ENCODE assay signal across 11 mouse cellular contexts in the genomic region with DNA sequence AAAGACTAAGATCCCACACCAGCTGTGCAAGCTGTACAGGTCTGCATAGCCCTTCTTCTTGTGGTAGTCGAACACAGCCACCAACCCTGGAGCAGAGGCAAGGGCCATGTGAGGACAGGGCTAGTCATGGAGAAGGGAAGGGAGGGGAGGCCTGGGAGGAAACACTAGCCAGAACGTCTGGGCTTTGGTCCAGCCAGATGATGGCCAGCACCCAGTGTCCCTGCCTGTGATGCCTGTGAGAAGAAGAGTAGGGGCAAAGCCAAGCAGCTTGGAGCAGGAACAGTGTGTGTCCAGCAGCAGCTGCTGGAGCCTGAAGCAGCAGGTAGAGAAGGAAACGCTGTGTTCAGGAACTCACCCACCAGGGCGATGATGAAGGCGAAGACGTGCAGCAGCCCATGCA. TPM values are rescaled to one million over a fixed set of nuclear protein-coding genes. Genes with fewer than 3 reads are reported as not detected.
DNase-seq lines count a peak whose midpoint lies in the region; ATAC-seq and TF ChIP-seq lines count a peak whose summit lies in the region.
"Had no signal": no experiment of that assay in that cellular context is flagged by ENCODE, and none has a peak within 500 bp of the region (broad histone marks: within the 10 kb centered on the region; RNA-seq: fewer than 3 reads in every experiment).

No protein-coding gene starts in this region.

- 0 out of 2 replicates have a peak overlapping the region, but pooled peaks have one; percentile 15 for H3K9ac ChIP-seq in embryonic facial prominence, embryonic 15.5 days
- H3K9ac ChIP-seq in forebrain, embryonic 14.5 days (ENCODE audit: low read length): no peak overlapping the region
- no peak overlapping the region for H3K9ac ChIP-seq in midbrain, embryonic 14.5 days (replicated peaks; ENCODE audit: low read length)
- H3K9ac ChIP-seq: neural tube, embryonic 12.5 days had no signal

- no peak overlapping the region for H3K4me3 ChIP-seq in embryonic facial prominence, embryonic 15.5 days (replicated peaks)
- no peak overlapping the region for H3K4me3 ChIP-seq in embryonic facial prominence, embryonic 10.5 days
- no peak overlapping the region for H3K4me3 ChIP-seq in testis, adult 2 months (ENCODE audit: control insufficient read depth, low read depth, low read length)
- H3K4me3 ChIP-seq in forebrain, embryonic 14.5 days (ENCODE audit: low read depth, low read length): no peak overlapping the region
- H3K4me3 ChIP-seq in midbrain, embryonic 14.5 days (replicated peaks; ENCODE audit: low read depth, low read length): no peak overlapping the region
- H3K4me3 ChIP-seq: neural tube, embryonic 12.5 days had no signal

- intact Hi-C loops in heart, postnatal 14 days (cut with DNase I): no loop called here

- 84% methylated on average over 6 of the region's 6 CpGs for WGBS in embryonic facial prominence, embryonic 15.5 days
- 90% methylated on average over 6 of the region's 6 CpGs for WGBS in embryonic facial prominence, embryonic 10.5 days
- 88% methylated on average over 6 of the region's 6 CpGs for WGBS in forebrain, embryonic 14.5 days
- 91% methylated on average over 6 of the region's 6 CpGs for WGBS in midbrain, embryonic 14.5 days

- H3K36me3 ChIP-seq in embryonic facial prominence, embryonic 15.5 days: no peaks in the 10 kb centered on the region
- no peaks in the 10 kb centered on the region for H3K36me3 ChIP-seq in embryonic facial prominence, embryonic 10.5 days (replicated peaks)
- no peaks in the 10 kb centered on the region for H3K36me3 ChIP-seq in testis, adult 2 months (ENCODE audit: control insufficient read depth, insufficient read depth, low read length)
- 0 out of 2 replicates have a peak, but pooled peaks cover 3% of the 10 kb centered on the region for H3K36me3 ChIP-seq in forebrain, embryonic 14.5 days (ENCODE audit: control insufficient read depth, insufficient read depth, low read length)
- peaks cover 7% of the 10 kb centered on the region; the same call in 1 of the 2 replicates for H3K36me3 ChIP-seq in midbrain, embryonic 14.5 days (ENCODE audit: control insufficient read depth, insufficient read depth, low read length)
- H3K36me3 ChIP-seq: neural tube, embryonic 12.5 days had no signal

- no peak for TF ChIP-seq CTCF in testis, adult 2 months (IDR thresholded peaks at IDR 0.05; ENCODE audit: control insufficient read depth, insufficient read depth, insufficient replicate concordance, low read depth, low read length)

- no peak for DNase-seq in embryonic facial prominence, embryonic 10.5 days (ENCODE audit: low spot score)
- DNase-seq in right cerebral cortex, adult 18-20 months: peak; percentile 53
- no peak for DNase-seq in right cerebral cortex, postnatal 25 days
- peak; percentile 86 to 87 for DNase-seq in heart, postnatal 14 days
- no peak for DNase-seq in forebrain, embryonic 14.5 days (ENCODE audit: low spot score)
- DNase-seq in midbrain, embryonic 14.5 days: no peak

- no peak for ATAC-seq in embryonic facial prominence, embryonic 15.5 days (ENCODE audit: insufficient number of reproducible peaks, low FRiP score, low TSS enrichment, low read depth)
- no peak for ATAC-seq in forebrain, embryonic 14.5 days
- ATAC-seq in midbrain, embryonic 14.5 days (ENCODE audit: low FRiP score, low TSS enrichment): no peak

- H3K27me3 ChIP-seq in embryonic facial prominence, embryonic 15.5 days: no peaks in the 10 kb centered on the region
- H3K27me3 ChIP-seq in embryonic facial prominence, embryonic 10.5 days (replicated peaks; ENCODE audit: low read depth, poor library complexity, severe bottlenecking): peaks cover 25% of the 10 kb centered on the region
- H3K27me3 ChIP-seq in testis, adult 2 months (ENCODE audit: control insufficient read depth, insufficient read depth, low read length): no peaks in the 10 kb centered on the region
- H3K27me3 ChIP-seq in forebrain, embryonic 14.5 days (replicated peaks; ENCODE audit: control insufficient read depth, insufficient read depth, low read length): no peaks in the 10 kb centered on the region
- no peaks in the 10 kb centered on the region for H3K27me3 ChIP-seq in midbrain, embryonic 14.5 days (ENCODE audit: control insufficient read depth, insufficient read depth, low read length)

- no peak overlapping the region for H3K4me2 ChIP-seq in embryonic facial prominence, embryonic 15.5 days (replicated peaks)
- no peak overlapping the region for H3K4me2 ChIP-seq in forebrain, embryonic 14.5 days (ENCODE audit: low read length)
- no peak overlapping the region for H3K4me2 ChIP-seq in midbrain, embryonic 14.5 days (ENCODE audit: low read length)
- H3K4me2 ChIP-seq: neural tube, embryonic 12.5 days had no signal

- no peaks in the 10 kb centered on the region for H3K9me3 ChIP-seq in embryonic facial prominence, embryonic 15.5 days (replicated peaks)
- no peaks in the 10 kb centered on the region for H3K9me3 ChIP-seq in embryonic facial prominence, embryonic 10.5 days
- H3K9me3 ChIP-seq in forebrain, embryonic 14.5 days (replicated peaks; ENCODE audit: control insufficient read depth, low read length): no peaks in the 10 kb centered on the region
- H3K9me3 ChIP-seq in midbrain, embryonic 14.5 days (ENCODE audit: control insufficient read depth, low read length): no peaks in the 10 kb centered on the region
- H3K9me3 ChIP-seq: neural tube, embryonic 12.5 days had no signal

- no peak; the same call in 1 of the 2 replicates for TF ChIP-seq POLR2A in testis, adult 2 months (IDR thresholded peaks at IDR 0.05; ENCODE audit: control insufficient read depth, low read depth, low read length)

- peaks cover 8% of the 10 kb centered on the region; the same call in 1 of the 2 replicates for H3K4me1 ChIP-seq in embryonic facial prominence, embryonic 15.5 days
- H3K4me1 ChIP-seq in embryonic facial prominence, embryonic 10.5 days: peaks cover 23% of the 10 kb centered on the region
- H3K4me1 ChIP-seq in testis, adult 2 months (ENCODE audit: control insufficient read depth, insufficient read depth, low read length): no peaks in the 10 kb centered on the region; the same call in 1 of the 2 replicates
- H3K4me1 ChIP-seq in forebrain, embryonic 14.5 days (ENCODE audit: control insufficient read depth, insufficient read depth, low read length): no peaks in the 10 kb centered on the region
- H3K4me1 ChIP-seq in midbrain, embryonic 14.5 days (ENCODE audit: control insufficient read depth, insufficient read depth, low read length): no peaks in the 10 kb centered on the region; the same call in 1 of the 2 replicates

- H3K27ac ChIP-seq in embryonic facial prominence, embryonic 15.5 days (replicated peaks): no peak overlapping the region
- H3K27ac ChIP-seq in embryonic facial prominence, embryonic 10.5 days (replicated peaks): no peak overlapping the region
- H3K27ac ChIP-seq in testis, adult 2 months (ENCODE audit: control insufficient read depth, insufficient read depth, low read depth, low read length): peak overlapping the region; percentile 71
- H3K27ac ChIP-seq in forebrain, embryonic 14.5 days (ENCODE audit: low read depth, low read length): no peak overlapping the region
- no peak overlapping the region for H3K27ac ChIP-seq in midbrain, embryonic 14.5 days (replicated peaks; ENCODE audit: low read depth, low read length)
- H3K27ac ChIP-seq: neural tube, embryonic 12.5 days had no signal

RNA-seq across cellular contexts. Expression of a gene that starts 16.9 kb away (rescaled TPM):
- polyA plus RNA-seq in embryonic facial prominence, embryonic 15.5 days (2015; fragmentation: Nextera tagmentation; extraction: Ambion mirVana): 29.5 and 34.6 TPM in 2 replicates
- polyA plus RNA-seq in embryonic facial prominence, embryonic 10.5 days (2016; fragmentation: Nextera tagmentation; extraction: Ambion mirVana): 13.2 and 14.0 TPM in 2 replicates
- total RNA-seq in heart, postnatal 14 days (2021): 10 to 100 TPM; 14.2 to 14.8 TPM
- polyA plus RNA-seq in testis, adult 2 months (2012; rRNA removed): 21.8 and 36.1 TPM in 2 replicates
- 26.0 and 32.5 TPM in 2 replicates for polyA plus RNA-seq in forebrain, embryonic 14.5 days (2014; fragmentation: Nextera tagmentation; extraction: Ambion mirVana)
- 45.7 and 52.9 TPM in 2 replicates for polyA plus RNA-seq in midbrain, embryonic 14.5 days (2014; fragmentation: Nextera tagmentation; extraction: Ambion mirVana)

RNA-seq across cellular contexts. Expression of a gene that starts 31.5 kb away (rescaled TPM):
- polyA plus RNA-seq in embryonic facial prominence, embryonic 15.5 days (2015; fragmentation: Nextera tagmentation; extraction: Ambion mirVana): 1.0 and 1.3 TPM in 2 replicates
- polyA plus RNA-seq in embryonic facial prominence, embryonic 10.5 days (2016; fragmentation: Nextera tagmentation; extraction: Ambion mirVana): 0.45 and 0.50 TPM in 2 replicates
- 10 to 100 TPM; 28.7 to 31.6 TPM for total RNA-seq in heart, postnatal 14 days (2021)
- polyA plus RNA-seq in testis, adult 2 months (2012; rRNA removed): 389 and 421 TPM in 2 replicates
- 1.9 and 3.1 TPM in 2 replicates for polyA plus RNA-seq in forebrain, embryonic 14.5 days (2014; fragmentation: Nextera tagmentation; extraction: Ambion mirVana)
- polyA plus RNA-seq in midbrain, embryonic 14.5 days (2014; fragmentation: Nextera tagmentation; extraction: Ambion mirVana): 2.9 and 3.6 TPM in 2 replicates

RNA-seq across cellular contexts. Expression of a gene that starts 58.3 kb away (rescaled TPM):
- not detected in 2 replicates for polyA plus RNA-seq in embryonic facial prominence, embryonic 15.5 days (2015; fragmentation: Nextera tagmentation; extraction: Ambion mirVana)
- polyA plus RNA-seq in embryonic facial prominence, embryonic 10.5 days (2016; fragmentation: Nextera tagmentation; extraction: Ambion mirVana): not detected in 2 replicates
- not detected for total RNA-seq in heart, postnatal 14 days (2021)
- 78.7 and 82.6 TPM in 2 replicates for polyA plus RNA-seq in testis, adult 2 months (2012; rRNA removed)
- not detected in 2 replicates for polyA plus RNA-seq in forebrain, embryonic 14.5 days (2014; fragmentation: Nextera tagmentation; extraction: Ambion mirVana)
- 0.09 TPM in 1 of 2 replicates, not detected in the other for polyA plus RNA-seq in midbrain, embryonic 14.5 days (2014; fragmentation: Nextera tagmentation; extraction: Ambion mirVana)
- polyA plus RNA-seq: heart, embryonic 14.5 days; limb, embryonic 14.5 days; neural tube, embryonic 12.5 days had no signal

Comparison
In these comparisons a context has a peak if more than half of its experiments do, and no peak if none do; other contexts are left out.
1. DNase-seq: peak in right cerebral cortex, adult 18-20 months (single experiment) and heart, postnatal 14 days (2 of 2); none in embryonic facial prominence, embryonic 10.5 days (single experiment), right cerebral cortex, postnatal 25 days (single experiment), forebrain, embryonic 14.5 days (single experiment) and midbrain, embryonic 14.5 days (single experiment).
2. RNA of a gene that starts 31.5 kb away (polyA plus RNA-seq): 389 to 421 TPM in testis, adult 2 months; 2.9 to 3.6 TPM in midbrain, embryonic 14.5 days, 1.9 to 3.1 TPM in forebrain, embryonic 14.5 days, 1.0 to 1.3 TPM in embryonic facial prominence, embryonic 15.5 days and 0.45 to 0.50 TPM in embryonic facial prominence, embryonic 10.5 days; every median in the first group is over 10 times any median in the second.
3. RNA of a gene that starts 58.3 kb away (polyA plus RNA-seq): 78.7 to 82.6 TPM in testis, adult 2 months; 0.09 TPM in midbrain, embryonic 14.5 days, not detected in embryonic facial prominence, embryonic 15.5 days, not detected in embryonic facial prominence, embryonic 10.5 days and not detected in forebrain, embryonic 14.5 days; every median in the first group is over 10 times any median in the second.